Mouse (Mus musculus): ENCODE data around the gene Clasp1.

- TF ChIP-seq POLR2A (IDR thresholded peaks at IDR 0.05; ENCODE audit: insufficient read depth, low read depth, low read length) (no peak), CTCF (IDR thresholded peaks at IDR 0.05; ENCODE audit: insufficient read depth, low read depth, low read length) (no peak)
Observed at GRCm38 (mm10) chr1:118523161-118523560, 134.3 kb downstream of the Clasp1 start.

All from olfactory bulb, adult 2 months (tissue).